Mouse (Mus musculus) midbrain, embryonic 11.5 days (tissue): ENCODE data around the gene Mrps31. TPM values are rescaled to one million over a fixed set of nuclear protein-coding genes. Genes with fewer than 3 reads are reported as not detected.
A peak's percentile ranks its signal among the peaks of the same experiment; 100 is the strongest.

Source experiments
- ATAC-seq: fragments of 200-750 bp; cut with Nextera tagmentation; 2 replicates; pipeline ENCODE4 v1.8.0; 2017; ENCODE audit warnings: moderate TSS enrichment, moderate library complexity; ENCODE audit not compliant: low FRiP score
- DNase-seq: peaks from one replicate; pipeline ENCODE4 v3.0.0; 2015; ENCODE audit warnings: low spot score; ENCODE audit errors: missing footprints
- H3K27ac ChIP-seq: fragments of 300-500 bp; sonication (generic); 2 replicates; pipeline ENCODE4 v1.5.1; 2014; ENCODE audit warnings: low read depth, low read length
- H3K27me3 ChIP-seq: fragments of 300-500 bp; sonication (generic); 2 replicates; pipeline ENCODE4 v1.6.1; 2014; ENCODE audit warnings: mild to moderate bottlenecking, low read length, moderate library complexity, mixed read lengths; ENCODE audit not compliant: control insufficient read depth, insufficient read depth
- H3K36me3 ChIP-seq: fragments of 300-500 bp; sonication (generic); 2 replicates; pipeline ENCODE4 v1.6.1; 2014; ENCODE audit warnings: mild to moderate bottlenecking, low read length, moderate library complexity, mixed read lengths; ENCODE audit not compliant: control insufficient read depth, insufficient read depth
- H3K4me1 ChIP-seq: fragments of 300-500 bp; sonication (generic); 2 replicates; pipeline ENCODE4 v1.6.1; 2014; ENCODE audit warnings: low read length; ENCODE audit not compliant: control insufficient read depth, insufficient read depth
- H3K4me2 ChIP-seq: fragments of 300-500 bp; sonication (generic); 2 replicates; pipeline ENCODE4 v1.6.1; 2014; ENCODE audit warnings: mild to moderate bottlenecking, moderate library complexity
- H3K4me3 ChIP-seq: fragments of 300-500 bp; sonication (generic); 2 replicates; pipeline ENCODE4 v1.5.1; 2014; ENCODE audit warnings: low read depth, low read length
- H3K9ac ChIP-seq: fragments of 300-500 bp; sonication (generic); 2 replicates; pipeline ENCODE4 v1.6.1; 2014; ENCODE audit warnings: low read length
- H3K9me3 ChIP-seq: fragments of 300-500 bp; sonication (generic); 2 replicates; pipeline ENCODE4 v1.6.1; 2016; ENCODE audit warnings: low read length; ENCODE audit not compliant: control insufficient read depth
- WGBS: fragments of 180-500 bp; shearing (Covaris S2); extraction: QIAGEN DNeasy Blood & Tissue Kit; methylation state at CpG from one replicate; pipeline ENCODE4 v1.1.7; 2014; 5-methylcytosine and 5-hydroxymethylcytosine counted together
- polyA plus RNA-seq: library from polyadenylated mRNA; unstranded; fragments of >200 nt; fragmentation: Nextera tagmentation; extraction: Ambion mirVana; gene quantifications from 2 replicates; pipeline ENCODE4 v1.2.1, GENCODE M21; 2014

Mrps31 gene
- polyA plus RNA-seq = 45.3 and 47.0 TPM in 2 replicates

DNA sequence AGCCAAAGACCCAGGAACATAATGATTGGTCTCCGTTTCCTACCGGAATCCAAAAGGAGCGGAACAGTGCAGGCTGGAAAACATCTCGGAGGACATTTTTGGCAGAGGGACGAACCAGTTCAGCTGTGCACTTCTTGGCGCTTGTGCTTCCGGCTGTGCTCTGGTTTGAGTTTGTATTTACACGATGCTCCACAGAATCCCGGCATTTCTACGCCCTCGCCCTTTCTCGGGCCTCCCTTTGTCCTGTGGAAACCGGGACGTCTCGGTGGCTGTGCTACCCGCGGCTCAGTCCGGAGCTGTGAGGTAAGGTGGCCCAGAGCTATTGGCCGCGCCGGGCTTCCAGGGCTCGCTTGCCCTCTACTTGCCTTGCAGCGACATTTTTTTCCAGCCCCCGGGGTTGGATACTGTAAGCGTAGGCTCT is at the start of gene Mrps31:
TSS of gene Mrps31 (plus strand) at position 80 of the 421 bp plus-strand sequence.
- ATAC-seq (peak; percentile 92), DNase-seq (peak; percentile 98)
- H3K9ac ChIP-seq = peak within 1 kb of the TSS; percentile 93
- WGBS = under 1% methylated on average over 25 of the region's 25 CpGs
- H3K4me3 ChIP-seq = peak within 1 kb of the TSS; percentile 81
- peak within 1 kb of the TSS; percentile 57 for H3K27ac ChIP-seq
- no peaks in the 10 kb centered on the region for H3K36me3 ChIP-seq
- H3K27me3 ChIP-seq = no peaks in the 10 kb centered on the region
- no peaks in the 10 kb centered on the region for H3K9me3 ChIP-seq
- H3K4me1 ChIP-seq = peaks cover 10% of the 10 kb centered on the region
- H3K4me2 ChIP-seq = peak within 1 kb of the TSS; percentile 85

DNA sequence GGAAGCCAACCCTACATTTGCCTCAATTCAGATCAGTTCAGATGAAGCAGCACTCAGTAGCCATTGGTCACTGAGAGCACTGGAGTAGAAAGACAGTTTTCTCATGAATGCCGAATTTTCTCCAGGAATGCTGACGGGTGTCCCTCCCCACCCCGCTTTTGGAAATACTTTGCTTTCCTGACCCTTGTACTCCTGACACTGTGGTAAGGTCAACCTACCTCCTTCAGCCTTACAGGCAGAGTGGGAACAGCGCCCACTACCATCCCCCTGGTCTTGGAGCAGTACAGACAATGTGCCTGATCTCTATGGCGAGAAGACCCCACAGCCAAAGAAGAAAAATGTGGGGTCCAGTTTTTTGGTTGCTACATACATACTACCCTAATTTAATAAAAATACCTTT is 34.9 kb upstream of the Mrps31 start:
- H3K9me3 ChIP-seq = no peaks in the 10 kb centered on the region
- WGBS = 93% methylated on average over 5 of the region's 5 CpGs
- H3K9ac ChIP-seq = no peak overlapping the region
- H3K27ac ChIP-seq = no peak overlapping the region
- DNase-seq = no peak
- no peaks in the 10 kb centered on the region for H3K36me3 ChIP-seq
- ATAC-seq = 0 out of 2 replicates have a peak, but pooled peaks have one; percentile 38
- H3K27me3 ChIP-seq = no peaks in the 10 kb centered on the region
- H3K4me3 ChIP-seq = no peak overlapping the region
- no peaks in the 10 kb centered on the region for H3K4me1 ChIP-seq
- no peak overlapping the region for H3K4me2 ChIP-seq

DNA sequence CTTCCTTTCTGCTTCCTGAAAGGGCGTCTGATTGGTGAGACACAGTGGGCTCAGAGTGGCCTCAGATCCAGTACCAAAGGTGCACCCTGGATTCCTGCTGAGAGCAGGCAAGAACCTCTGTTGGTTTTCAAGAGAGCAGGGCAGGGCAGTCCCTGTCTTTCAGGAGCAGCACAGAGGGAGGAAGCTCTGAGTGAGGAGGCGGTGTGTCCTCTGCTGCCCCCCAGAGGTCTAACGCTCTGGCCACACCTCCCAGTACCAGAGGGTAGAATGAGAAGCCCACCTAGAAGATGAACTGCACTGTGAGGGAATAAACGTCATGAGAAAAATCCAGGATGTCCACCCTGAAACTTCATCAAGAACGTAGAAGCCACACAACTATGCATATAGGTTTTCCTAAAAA is 34.3 kb upstream of the Mrps31 start:
- Histone ChIP-seq H3K27me3 (no peaks in the 10 kb centered on the region), H3K4me3 (no peak overlapping the region), H3K9me3 (no peaks in the 10 kb centered on the region), H3K4me1 (no peaks in the 10 kb centered on the region), H3K36me3 (no peaks in the 10 kb centered on the region), H3K27ac (no peak overlapping the region), H3K9ac (no peak overlapping the region), H3K4me2 (no peak overlapping the region)
- 45% methylated on average over 5 of the region's 5 CpGs for WGBS
- peak; percentile 86 for DNase-seq
- ATAC-seq = peak; percentile 93

DNA sequence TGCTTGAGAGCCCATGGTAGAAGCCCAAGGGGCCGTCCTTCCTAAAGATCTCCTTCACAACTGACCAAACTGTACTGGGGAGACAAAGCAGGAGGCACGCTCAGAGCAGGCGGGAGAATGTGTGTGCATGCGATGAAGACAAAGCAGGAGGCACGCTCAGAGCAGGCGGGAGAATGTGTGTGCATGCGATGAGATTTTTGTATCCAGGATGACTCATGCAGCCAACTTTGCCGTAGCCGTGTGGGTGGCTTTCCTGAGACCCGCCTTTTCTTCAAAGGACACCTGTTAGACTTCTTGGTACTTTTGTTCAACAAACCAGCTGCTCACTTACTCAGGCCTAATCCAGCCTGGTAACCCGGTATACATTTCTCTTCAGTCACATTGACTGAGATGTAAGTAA is 30.2 kb upstream of the Mrps31 start:
- Histone ChIP-seq H3K27ac (no peak overlapping the region), H3K9ac (no peak overlapping the region), H3K36me3 (no peaks in the 10 kb centered on the region), H3K9me3 (no peaks in the 10 kb centered on the region), H3K27me3 (no peaks in the 10 kb centered on the region), H3K4me2 (no peak overlapping the region), H3K4me1 (no peaks in the 10 kb centered on the region), H3K4me3 (no peak overlapping the region)
- 94% methylated on average over 11 of the region's 11 CpGs for WGBS
- DNase-seq = no peak
- ATAC-seq = no peak

DNA sequence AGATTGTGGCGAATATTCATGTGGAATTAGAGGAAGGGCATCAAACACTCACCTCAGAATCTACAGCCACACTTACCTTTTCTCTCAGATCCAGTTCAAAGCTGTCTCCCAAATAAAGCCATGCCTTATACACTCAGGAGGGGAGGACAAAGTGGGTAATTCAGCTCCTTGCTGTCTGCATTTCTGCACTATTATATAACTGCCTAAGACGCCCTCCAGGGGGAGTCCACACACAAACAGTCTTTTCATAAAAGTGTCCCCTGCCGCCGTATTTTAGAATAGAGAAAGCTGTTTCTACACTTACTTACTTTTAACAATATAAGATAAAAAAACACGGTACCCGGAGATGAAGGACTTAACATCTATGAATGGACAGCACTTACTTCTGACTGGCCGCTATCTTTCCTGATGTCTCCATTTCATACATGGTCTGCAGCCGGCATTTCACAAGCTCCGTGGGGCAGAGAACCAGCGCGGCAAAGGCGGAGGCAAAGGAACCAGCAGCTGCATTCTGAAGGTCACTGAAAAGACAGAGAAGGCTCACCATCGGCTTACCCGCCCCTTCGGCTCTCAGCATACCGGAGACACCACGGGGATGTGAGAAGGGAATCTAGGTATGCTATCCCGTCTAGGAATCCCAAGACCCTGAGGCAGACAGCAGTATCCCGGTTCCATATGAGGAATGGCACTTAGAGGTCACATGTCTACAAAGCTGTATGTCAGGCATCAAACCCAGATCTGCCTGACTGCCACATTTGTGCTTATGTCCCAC is 28.2 kb upstream of the Mrps31 start:
- ATAC-seq (no peak), DNase-seq (no peak)
- Histone ChIP-seq H3K36me3 (no peaks in the 10 kb centered on the region), H3K4me1 (no peaks in the 10 kb centered on the region), H3K4me2 (no peak overlapping the region), H3K9ac (no peak overlapping the region), H3K4me3 (no peak overlapping the region), H3K27ac (no peak overlapping the region), H3K9me3 (no peaks in the 10 kb centered on the region), H3K27me3 (no peaks in the 10 kb centered on the region)
- WGBS = 91% methylated on average over 19 of the region's 19 CpGs

DNA sequence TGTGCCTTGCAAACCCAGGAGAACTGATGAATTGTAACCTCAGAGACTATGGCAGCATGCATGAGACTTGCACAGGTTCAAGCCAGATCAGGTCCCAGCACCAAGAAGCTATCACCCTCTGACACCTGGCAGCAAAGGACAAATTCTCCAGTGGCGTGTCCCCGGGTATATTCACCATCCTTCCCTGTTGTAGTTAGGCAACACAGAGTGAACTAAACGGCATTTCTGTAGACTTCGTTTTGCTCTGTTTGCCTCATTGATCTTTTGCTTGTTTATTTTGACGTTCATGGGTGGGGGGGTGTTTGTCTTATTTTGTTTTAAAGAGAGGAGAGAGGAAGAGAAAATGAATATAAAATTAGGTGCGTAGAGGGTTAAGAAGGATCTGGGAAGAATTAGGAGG is 26.0 kb upstream of the Mrps31 start:
- Histone ChIP-seq H3K36me3 (no peaks in the 10 kb centered on the region), H3K4me2 (no peak overlapping the region), H3K27me3 (no peaks in the 10 kb centered on the region), H3K9me3 (no peaks in the 10 kb centered on the region), H3K4me1 (no peaks in the 10 kb centered on the region), H3K4me3 (no peak overlapping the region), H3K27ac (no peak overlapping the region), H3K9ac (no peak overlapping the region)
- WGBS = 85% methylated on average over 6 of the region's 6 CpGs
- DNase-seq = no peak
- no peak for ATAC-seq

DNA sequence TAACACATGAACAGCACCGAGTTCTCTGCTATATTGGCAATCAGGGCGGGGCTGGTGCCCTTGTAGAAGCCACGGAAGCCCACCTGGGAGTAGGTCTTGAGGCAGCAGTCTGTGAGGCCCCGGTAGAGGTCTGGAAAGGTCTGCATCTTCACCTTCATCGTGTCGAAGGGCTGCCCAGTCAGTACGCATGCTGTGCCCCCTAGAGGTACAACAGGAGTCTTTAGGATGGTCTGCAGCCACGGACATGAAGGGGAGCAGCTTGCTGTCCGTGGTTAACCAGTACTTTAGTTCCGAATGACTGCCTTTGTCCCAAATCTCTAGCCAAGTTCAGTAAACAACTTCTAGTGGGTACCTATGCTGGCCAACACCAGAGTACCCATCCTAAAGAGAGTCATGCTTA is 21.3 kb upstream of the Mrps31 start:
- ATAC-seq (no peak), DNase-seq (no peak)
- no peaks in the 10 kb centered on the region for H3K4me1 ChIP-seq
- 81% methylated on average over 10 of the region's 10 CpGs for WGBS
- no peaks in the 10 kb centered on the region for H3K9me3 ChIP-seq
- no peaks in the 10 kb centered on the region for H3K27me3 ChIP-seq
- H3K36me3 ChIP-seq = no peaks in the 10 kb centered on the region; the same call in 1 of the 2 replicates
- no peak overlapping the region for H3K4me3 ChIP-seq
- no peak overlapping the region for H3K27ac ChIP-seq
- H3K9ac ChIP-seq = no peak overlapping the region
- H3K4me2 ChIP-seq = no peak overlapping the region

DNA sequence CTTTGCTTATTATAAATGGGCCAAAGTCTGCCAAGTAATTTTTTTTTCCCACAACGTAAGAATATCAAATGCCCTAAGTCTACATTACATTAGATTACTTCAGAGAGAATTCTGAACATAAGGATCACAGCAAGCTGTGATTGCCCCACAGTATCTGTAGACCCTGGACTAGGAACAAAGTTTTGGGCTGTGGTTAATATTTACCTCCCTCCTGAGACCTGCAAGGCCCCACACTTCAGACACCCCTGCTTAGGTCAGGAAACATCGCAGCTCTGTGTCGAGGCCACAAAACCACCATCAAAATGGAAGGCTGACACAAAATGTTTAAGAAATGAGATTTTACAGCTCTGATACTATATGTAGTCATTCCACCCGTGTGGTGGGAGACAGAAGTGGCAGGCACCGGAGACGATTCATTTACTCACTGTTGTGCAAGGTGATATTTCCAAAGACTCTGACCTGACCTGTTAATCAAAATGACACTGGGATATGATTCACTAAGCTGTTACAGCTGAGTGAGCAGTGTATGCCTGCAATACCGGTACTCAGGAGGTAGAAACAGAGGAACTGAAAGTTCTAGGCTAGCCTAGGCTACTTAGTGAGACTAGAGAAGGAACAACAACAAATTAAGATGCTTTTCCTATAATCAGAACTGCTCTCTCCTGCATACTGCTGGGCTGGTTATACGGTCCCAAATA is 20.2 kb upstream of the Mrps31 start:
- H3K9ac ChIP-seq = no peak overlapping the region
- no peak overlapping the region for H3K27ac ChIP-seq
- DNase-seq (no peak), ATAC-seq (no peak)
- H3K36me3 ChIP-seq = no peaks in the 10 kb centered on the region; the same call in 1 of the 2 replicates
- H3K9me3 ChIP-seq = no peaks in the 10 kb centered on the region
- H3K4me3 ChIP-seq = no peak overlapping the region
- no peaks in the 10 kb centered on the region for H3K4me1 ChIP-seq
- H3K27me3 ChIP-seq = no peaks in the 10 kb centered on the region
- WGBS = 92% methylated on average over 8 of the region's 8 CpGs
- no peak overlapping the region for H3K4me2 ChIP-seq

DNA sequence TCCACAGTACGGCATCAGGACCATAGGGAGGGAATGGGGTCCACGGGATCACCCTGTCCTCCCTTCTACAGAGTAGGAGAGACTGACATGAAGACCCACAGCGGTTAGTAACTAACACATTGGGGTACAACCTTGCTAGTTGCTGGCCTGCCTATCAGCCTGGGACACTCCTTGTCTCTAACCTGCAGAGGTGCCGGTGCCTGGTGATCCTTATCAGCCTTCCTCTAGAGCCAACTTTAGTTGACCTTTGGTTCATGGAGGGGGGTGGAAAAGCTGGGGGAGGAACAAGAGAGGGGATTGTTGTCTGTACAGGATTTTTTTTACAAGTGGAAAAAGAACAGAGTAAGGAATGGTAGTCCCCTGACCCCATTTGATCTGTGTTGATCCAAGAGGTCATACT is 16.7 kb upstream of the Mrps31 start:
- no peak overlapping the region for H3K27ac ChIP-seq
- H3K9ac ChIP-seq = no peak overlapping the region
- H3K4me1 ChIP-seq = no peaks in the 10 kb centered on the region
- H3K9me3 ChIP-seq = no peaks in the 10 kb centered on the region
- ATAC-seq (no peak), DNase-seq (no peak)
- 92% methylated on average over 4 of the region's 4 CpGs for WGBS
- H3K4me2 ChIP-seq = no peak overlapping the region
- H3K36me3 ChIP-seq = no peaks in the 10 kb centered on the region; the same call in 1 of the 2 replicates
- H3K4me3 ChIP-seq = no peak overlapping the region
- no peaks in the 10 kb centered on the region for H3K27me3 ChIP-seq
